Mouse (Mus musculus): ENCODE results near the gene Cyren.

Cyren gene

DNA sequence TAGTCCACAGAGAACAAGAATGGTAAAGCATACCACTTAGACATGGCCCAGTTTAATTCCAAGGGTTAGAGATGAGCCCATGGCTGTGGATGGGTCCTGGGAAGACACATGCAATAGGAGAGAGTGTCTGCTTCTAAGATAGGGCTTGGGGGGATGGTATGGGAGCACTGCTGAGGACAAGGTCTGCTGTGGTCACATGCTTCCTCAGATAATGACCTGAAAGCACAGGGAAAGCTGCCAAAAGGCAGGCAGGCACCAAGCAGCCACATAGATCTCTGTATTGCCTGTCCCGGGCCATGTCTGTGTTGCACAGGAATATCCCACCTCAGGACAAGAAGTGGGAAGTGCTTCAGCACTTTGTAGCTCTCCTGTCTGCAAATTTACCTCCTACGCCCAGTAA is 21.3 kb upstream of the Cyren start:
- no peak for DNase-seq (ENCODE audit: low read depth)

DNA sequence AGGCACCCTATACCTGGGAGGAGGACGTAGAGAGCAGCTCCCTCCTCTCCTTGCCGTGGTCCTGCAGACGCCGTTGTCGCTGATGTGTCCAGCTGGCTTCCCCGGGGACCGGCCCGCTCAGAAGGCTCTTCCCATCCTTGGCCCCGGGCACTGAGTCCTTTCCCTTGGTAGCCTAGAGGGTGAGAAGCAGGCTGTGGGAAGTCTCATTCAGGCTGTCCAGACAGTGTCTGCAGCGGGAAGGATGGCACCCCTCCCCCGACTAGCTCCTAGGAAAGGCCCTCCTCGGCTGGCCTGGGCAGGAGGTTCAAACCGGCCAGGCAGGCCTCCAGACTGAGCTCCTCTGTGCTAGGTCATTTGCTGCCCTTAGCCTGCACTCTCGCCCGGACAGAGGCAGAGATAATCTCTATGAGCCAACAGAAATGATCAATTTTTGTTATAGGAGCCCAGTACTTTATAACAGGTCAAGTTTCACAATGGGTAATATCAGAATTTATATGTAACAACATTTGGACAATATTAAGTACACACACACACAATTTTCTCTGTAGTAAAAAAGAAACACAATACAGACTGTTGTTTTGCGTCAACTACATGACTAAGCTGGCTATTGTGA is 18.4 kb upstream of the Cyren start:
- DNase-seq (ENCODE audit: low read depth) = no peak

DNA sequence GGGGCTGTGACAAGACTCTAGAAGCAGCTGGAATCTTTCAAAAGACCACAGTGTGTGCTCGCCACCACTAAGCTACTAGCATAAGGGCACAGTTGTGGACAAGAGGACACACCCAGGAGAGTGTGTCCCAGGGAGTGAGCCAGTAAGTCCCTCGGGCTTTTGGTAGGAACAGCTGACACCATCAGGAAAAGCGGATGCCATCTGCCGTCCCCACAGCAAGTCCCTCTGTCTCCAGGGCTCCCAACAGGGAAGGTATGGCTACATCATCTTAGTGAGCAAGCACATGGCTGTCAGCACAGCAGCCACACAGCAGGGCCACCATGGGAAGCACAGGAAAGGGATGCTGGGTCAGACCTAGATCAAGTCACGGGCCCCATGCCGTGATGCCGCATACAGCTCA is 17.7 kb upstream of the Cyren start:
- no peak for DNase-seq (ENCODE audit: low read depth)

DNA sequence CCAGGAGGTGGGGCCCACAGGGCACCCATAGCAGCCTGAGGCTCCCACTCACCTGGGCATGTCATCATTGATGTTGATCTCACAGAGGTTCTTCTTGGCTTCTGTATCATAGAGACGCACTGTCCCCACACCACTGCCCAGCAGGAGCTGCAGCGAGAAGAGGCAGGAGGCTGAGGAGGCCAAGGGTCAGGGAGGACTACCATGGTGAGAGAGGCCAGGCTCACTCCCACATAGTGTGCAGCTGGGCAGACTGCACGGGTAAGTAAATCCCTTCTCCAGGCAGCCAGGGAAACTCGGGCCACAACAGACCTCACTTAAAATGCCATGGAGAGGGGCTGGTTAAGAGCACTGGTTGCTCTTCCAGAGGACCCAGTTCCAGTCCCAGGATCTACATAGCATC is 11.3 kb upstream of the Cyren start:
- DNase-seq (ENCODE audit: low read depth) = no peak

DNA sequence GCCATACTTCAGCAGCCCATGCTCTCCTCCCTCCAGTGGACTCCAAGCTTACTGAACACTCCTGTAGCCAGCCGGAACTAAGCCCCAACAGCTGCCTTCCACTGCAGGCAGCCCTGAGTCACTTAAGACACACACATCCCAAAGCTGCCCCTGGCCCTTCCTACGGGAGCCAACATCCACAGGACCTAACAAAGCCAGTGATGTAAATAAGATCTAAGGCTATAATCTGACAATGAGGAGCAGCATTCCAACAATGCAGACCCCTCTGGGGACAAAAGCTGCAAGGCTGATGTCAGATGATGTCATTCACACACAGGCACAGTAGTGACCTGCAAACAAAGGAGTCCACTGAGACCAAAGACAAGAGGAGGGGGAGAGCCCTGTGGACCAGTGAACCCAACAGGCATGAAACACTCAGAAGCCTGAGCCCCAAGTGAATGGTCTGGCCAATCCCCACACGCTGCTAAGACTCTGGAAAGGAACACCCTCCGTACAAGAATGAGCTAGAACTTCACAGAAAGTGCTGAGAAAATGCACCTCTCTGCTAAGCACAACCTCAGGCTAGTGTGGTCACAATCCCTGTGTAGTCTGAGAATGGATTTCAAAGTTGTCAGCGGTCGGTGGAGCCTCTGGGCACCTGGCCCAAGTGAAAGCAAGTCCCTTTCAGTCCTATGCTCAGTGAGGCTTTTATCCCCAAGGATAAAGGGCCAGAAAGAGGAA is 9.4 kb upstream of the Cyren start:
- DNase-seq (ENCODE audit: low read depth) = no peak

DNA sequence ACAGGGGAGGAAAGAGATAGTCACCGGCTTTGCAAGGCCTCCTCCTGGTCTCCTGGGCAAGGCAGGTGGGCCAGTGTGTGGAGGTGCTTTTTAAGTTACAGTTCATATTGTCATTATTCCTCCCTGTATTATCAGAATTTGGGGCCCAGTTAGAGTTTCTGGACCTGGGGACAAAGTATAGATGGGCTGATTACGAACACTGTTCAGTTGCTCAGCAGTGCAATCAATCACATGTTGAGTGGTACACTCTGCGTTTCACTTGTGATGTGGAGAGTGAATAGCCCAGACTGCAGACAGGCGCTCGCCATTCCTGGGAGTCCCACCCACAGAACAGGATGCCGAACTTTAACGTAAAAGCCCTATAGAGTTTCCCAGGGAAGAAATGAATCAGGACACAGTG is 6.9 kb upstream of the Cyren start:
- DNase-seq (ENCODE audit: low read depth) = no peak

DNA sequence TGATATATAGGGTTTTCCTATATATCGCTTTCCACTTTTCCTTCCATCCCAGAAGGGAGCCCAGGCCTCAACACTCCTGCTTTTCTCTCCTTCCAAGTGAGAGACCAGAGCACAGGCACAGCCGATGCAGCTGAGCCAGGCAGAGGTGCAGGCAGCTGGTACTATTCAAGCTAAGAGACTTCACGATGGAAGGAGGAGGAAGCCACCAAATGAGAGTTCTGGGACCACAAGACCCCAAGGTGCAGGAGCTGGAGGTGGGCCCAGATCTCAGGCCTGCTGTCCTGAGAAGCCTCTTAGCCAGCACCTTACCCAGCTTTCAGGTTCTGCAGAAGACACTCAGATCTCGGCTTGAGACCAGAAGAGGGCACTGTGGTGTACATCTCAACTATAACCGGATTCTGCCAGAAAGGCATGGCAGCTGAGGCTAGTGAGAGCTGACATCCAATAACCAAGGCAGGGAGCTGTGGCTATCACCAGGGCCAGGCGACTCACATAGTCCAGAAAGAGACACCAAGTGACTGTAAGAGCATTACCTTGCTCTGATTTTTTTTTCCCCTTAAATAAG is 2.1 kb upstream of the Cyren start:
- DNase-seq (ENCODE audit: low read depth) = peak; percentile 67

DNA sequence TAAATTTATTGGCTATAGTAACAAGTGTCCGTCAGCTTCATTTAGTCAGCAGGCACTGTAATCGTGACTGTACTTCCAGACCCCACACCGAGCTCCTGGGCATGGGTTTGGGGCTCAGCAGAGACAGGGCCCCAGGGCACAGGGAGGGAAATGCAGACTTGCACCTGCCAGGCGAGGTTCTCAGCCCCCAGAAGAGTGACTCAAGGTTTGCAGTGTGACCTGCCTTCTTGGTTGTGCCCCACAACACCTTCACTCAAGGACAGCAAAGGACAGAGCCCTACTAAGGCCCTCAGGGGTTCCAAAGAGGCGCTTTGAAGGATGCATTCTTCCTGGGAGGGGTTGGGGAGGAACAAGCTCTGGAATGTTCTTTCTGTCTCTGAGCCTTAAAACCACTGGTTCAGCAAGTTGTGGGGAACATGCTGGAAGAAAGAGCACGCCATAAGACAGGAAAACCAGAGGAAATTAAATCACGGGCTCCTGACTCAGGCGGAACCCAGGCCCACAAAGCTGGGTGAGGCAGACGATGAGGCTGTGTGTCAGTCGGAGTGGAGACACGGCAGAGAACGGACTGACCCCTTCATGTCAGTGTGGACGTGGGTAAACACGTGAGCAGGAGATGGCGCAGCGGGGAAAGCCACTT is 1.4 kb upstream of the Cyren start:
- DNase-seq (ENCODE audit: low read depth) = no peak

DNA sequence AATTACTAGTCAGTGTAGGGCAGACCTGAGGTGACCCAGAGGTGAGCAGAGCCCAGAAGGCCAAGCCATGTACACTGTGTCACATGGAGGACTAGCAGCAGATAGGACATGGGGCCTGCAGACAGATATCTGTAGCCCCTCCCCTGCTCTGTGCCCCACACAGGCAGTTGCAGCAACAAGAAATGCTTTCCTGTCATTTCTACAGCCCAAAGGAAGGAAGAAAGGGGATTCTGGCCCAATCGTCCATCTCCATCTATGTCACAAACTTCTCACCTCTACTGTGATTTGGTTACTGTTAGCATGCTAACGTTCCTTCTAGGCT is 1.1 kb downstream of the Cyren start:
- DNase-seq (ENCODE audit: low read depth) = no peak

DNA sequence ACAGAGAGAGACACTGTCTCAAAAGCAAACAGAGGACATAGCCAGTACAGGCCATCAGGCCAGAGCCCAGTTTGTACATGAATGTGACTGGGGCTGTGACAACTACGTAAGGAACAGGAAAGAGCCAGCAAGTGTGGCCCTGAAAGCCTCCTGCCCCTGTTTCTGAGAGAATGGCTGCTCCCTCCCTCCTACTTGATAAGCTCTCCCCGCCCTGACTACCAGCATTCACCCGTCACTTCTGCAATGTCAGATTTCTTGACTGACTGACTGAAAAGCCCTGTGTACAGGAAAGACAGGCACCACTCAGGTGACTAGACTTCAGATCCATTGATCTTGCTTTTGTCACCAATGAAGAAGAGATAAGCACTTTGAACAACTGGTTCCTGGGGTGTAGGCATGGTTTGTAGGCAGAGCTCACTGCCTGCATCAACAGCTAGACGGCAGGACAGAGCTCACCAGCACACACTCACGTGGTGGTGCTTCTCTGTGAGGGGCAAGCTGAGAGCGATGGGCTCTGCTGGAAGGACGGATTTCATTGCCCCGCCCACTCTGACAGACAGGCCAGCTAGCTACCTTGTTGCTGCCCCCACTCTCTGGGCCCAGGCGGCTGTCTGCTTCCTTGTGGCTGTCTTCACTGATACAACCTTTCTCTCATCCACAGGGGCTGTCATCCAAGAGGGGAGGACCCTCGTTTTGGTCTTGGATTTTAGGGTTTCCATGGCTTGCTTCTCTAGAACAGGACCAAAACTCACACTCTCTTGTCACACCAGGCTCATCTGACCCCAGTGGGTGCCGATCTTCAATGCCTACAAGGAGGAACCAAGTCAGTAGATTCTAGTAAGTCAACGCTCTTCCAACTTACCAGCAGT is 1.7 kb downstream of the Cyren start:
- DNase-seq (ENCODE audit: low read depth) = peak; percentile 70

DNA sequence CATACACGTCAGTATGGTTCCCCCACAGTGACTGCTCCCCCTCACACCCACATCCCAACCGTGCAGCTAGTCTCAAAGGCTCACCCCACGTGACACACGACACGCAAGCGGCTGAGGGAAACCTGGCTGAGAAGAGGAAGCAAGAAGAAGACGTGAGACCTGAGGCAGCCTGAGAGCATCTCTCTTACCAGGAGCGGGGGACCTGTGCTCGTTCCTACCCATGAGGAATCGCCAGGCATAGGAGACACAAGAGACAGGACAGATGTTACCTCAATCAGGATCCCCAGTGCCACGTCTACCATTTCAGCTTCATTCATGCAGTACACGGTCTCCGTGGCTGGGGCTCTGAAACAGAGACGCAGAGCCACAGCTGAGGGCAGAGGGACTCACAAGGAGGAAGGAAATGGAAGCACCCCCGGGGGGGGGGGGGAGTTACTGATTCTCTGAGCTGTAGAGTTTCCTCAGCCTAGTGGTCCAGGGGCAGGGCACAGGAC is 2.5 kb downstream of the Cyren start:
- DNase-seq (ENCODE audit: low read depth) = peak; percentile 75

DNA sequence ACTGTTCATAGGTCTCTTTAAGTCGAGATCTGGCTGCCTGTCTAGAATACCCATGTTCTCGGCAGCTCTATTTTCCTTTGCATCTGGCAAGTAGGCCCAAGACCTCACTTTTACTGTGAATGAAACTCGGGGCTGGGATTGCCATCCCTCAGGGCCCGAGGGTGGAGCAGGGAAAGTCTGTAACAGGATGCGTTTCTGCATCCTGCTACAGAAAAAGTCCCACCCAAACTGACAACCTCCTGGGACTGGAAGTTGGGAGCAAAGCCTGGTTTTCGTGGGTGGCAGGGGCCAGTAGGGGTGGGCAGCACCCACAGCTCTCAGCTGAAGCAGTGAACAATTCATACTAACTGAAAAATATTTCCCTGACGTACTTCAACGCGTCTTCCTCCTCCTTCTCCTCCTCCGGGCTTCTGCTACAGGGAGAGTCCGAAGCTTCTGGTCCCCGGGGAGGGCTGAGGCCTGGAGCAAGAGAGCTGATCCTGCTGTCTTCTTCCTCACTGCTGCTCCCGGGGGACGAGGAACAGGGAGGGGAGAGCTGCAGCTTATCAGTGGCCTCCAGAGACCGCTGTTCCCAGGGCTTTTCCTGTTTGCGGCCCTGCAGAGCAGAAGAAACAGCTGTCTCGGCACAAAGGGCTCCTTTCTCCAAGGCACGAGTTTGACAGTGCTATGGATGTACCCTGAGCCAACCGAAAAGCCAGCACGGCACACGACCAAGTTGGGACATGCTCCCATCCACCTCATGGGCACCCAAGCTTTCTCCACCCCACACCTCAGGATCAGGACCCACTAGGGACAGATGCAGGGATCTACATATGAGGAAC is 3.5 kb downstream of the Cyren start:
- DNase-seq (ENCODE audit: low read depth) = no peak

DNA sequence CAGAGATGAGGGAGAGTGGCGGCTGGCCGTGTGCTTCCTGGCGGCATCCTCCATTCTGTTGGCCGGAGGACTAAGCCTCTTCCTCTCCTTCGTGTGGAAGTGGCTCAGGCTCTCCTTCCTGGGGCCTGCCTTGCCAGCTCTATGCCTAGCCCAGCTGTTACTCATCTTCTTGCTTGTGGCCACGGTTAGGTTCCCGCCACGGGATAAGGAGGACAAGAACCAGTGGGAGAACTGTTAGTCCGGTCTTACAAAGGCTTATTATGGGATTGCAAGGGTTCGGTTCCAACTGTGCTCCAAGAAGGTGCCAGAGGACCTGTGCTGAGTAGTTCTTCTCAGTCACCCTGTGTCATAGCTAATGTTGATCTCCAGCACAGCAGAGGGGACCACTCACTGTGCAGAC is 5.0 kb downstream of the Cyren start:
- no peak for DNase-seq (ENCODE audit: low read depth)

DNA sequence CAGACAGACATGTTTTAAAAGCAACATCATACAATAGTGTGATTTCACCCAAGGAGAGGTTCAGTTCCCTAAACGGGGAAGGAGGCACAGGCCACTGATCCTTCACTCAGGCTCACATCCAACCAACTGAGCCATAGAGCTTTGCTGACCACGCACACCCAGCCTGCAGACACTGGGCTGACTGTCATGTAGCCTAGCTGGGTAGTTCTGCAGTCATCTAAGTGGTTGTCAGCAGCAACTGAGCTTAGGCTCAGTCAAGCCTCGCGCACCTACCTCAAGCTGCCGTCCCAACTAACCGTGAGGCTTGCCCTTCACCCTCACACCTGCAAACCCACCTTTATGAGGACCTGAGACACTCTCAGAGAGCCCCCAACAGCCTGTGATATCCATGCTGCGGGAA is 5.9 kb downstream of the Cyren start:
- no peak for DNase-seq (ENCODE audit: low read depth)

DNA sequence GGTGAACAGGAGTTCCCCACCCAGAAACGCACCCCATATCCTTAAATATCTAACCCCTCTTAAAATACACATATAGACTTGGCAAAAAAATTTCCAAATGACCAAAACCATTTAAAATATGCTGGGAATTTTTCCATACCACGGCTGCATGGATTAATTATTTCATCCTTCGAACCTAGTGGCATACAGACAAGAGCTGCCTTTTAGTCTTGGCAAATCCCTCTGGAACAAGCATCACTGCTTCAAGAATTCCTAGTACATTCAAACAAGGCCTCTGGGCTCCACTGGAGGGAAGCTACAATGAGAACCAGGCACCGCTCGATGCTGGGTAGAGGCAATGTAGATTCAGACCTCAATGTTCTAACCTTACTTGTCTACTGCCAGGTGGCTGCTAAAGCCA is 7.1 kb downstream of the Cyren start:
- DNase-seq (ENCODE audit: low read depth) = no peak

DNA sequence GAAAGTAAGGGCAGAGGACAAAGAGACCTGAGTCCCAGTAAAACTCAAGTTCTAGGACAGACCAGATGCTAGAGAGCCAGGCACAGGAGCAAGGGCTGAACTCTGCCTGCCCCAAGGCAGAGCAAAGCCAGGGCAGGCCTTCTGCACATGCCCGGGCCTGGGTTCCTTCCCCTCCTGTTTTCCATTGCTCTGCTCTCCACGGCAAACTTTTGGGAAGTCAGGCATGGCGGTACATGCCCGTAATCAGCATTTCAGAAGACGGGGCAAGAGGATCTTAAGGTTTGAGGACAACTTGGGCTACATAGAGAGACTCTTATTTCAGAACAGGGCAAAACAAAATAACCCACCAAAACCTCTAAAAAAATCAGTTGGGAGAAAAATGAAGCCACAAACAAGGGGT is 7.7 kb downstream of the Cyren start:
- no peak for DNase-seq (ENCODE audit: low read depth)

DNA sequence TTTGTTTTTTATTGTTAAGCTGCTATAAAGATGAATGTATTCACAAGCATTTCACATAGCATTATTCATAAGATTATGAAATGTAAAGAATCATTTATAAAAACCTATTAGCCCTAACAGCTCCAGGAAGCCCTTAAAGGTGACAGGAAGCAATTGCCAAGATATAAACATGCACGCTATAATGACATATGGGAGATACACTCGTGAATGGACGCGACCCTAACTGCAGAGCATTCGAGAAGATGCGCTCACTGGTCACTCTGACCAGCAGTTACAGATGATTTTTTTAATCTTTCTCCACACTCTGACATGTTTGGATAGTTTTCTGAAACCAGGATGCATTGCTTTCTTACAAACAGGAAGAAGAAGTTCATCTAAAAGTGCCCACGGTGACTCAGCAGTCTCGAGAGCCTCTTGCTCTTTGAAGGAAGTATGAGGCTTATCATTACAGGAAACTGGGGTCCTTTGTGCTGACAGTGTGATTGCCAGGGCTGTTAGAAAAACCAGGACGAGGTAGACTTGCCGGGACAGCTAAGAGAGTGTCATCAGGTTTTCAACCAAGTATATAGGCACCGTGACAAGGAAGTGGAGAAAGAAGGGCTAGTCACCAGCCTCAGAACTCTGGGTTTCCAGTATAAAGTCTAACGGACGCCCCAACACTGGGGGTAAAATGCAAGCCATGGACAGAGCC is 8.5 kb downstream of the Cyren start:
- peak; percentile 61 for DNase-seq (ENCODE audit: low read depth)

DNA sequence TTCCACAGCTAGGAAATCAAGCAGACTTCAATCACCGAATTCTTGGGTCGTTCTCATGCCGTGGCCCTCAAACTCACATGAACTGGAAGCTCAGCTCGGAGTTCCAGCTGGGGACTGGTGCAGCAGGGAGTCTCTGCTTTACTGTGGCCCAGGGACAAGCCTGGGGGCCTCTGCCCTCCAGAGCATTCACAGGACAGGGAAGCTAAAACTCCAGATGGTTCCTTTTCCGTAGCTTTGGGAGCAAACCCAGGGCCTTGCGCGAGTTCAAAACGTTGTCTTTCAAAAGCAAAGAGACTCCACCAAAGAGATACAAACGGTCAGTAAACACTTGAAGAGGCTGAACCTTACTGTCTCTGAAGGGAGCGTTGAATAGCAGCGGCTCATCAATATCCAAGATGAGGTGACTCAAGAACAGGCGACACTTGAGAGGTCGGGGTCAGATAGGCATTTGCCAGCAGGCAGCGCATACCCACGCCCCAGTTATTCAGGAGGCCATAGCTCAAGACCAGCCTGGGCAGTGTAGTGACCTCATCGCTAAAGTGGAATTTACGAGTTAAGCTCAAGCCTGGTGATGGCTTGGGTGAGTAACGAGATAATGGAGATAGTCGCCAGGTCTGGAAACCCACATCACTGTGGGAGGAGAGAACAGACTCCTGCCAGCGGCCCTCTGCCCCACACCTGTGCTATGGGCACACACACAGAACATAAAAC is 9.2 kb downstream of the Cyren start:
- DNase-seq (ENCODE audit: low read depth) = no peak

DNA sequence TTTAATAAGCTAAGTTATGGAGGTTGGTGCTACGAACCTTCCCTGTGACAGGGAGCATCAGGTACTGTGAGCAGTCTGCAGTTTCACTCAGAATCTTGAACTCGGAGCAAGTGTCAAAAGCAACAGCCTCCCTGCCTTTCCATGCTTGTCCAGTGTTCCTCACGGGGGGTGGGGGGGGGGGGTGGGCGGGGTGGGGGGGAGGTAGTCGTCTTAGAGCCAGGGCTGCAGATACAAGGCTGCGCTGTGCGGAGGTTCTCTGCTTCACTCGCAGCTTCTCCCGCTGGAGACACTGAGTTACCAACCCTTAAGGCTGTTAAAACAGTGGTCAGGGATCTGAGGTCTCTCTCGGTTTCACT is 9.9 kb downstream of the Cyren start:
- no peak for DNase-seq (ENCODE audit: low read depth)

DNA sequence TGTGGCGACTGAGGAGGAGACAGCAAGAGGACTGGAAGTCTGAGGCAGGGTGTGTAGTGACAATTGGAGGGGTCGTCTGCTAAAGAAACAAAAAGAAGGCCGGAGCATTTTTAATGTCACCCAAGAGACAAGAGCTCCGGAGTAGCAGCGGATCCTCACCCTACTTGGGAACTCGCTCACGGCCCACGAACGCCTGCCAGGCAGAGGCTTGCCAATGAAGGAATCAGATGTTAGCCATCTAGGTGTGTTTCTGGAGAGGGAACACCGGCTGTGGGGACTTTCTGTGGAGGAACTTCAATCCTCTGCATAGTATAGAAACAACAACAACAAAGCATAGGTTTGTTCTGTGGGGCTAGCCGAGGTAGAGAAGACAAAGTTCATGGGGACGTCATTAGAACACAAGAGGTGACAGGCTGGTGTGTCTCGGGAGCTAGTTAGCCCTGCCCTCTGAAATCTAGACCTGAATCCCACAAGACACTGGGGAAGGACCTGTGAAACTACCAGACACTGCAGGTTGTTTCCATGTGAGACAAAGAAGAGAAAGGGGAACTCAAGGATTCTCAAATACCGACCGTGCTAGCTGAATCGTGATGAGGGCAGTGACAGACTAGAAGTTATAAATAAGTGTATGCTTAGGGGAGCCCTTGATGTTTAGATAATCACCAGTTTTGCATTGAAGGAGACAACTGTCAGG is 10.4 kb downstream of the Cyren start:
- no peak for DNase-seq (ENCODE audit: low read depth)
